Mouse (Mus musculus) megakaryocyte progenitor cell, adult 5-6 weeks (primary cell): ENCODE measurements around the gene Syce3. TPM values are rescaled to one million over a fixed set of nuclear protein-coding genes. Genes with fewer than 3 reads are reported as not detected.

Source experiments
- ATAC-seq: replicated peaks from 2 replicates; pipeline ENCODE4 v1.8.0; 2016; ENCODE audit warnings: mild to moderate bottlenecking, moderate TSS enrichment, inconsistent platforms; ENCODE audit not compliant: poor library complexity
- total RNA-seq, 2 experiments: library from RNA; stranded (forward) in 1 of 2; stranded (reverse) in 1 of 2; fragments of 157-497, 149-512 nt in 1 of 2; fragments of 200-1000 nt in 1 of 2; gene quantifications; 2 replicates each; pipeline versions ENCODE4 v1.2.3 to v1.2.4; 2015 to 2017

Syce3 gene
- total RNA-seq, 2 experiments from 2014 or later = not detected

DNA sequence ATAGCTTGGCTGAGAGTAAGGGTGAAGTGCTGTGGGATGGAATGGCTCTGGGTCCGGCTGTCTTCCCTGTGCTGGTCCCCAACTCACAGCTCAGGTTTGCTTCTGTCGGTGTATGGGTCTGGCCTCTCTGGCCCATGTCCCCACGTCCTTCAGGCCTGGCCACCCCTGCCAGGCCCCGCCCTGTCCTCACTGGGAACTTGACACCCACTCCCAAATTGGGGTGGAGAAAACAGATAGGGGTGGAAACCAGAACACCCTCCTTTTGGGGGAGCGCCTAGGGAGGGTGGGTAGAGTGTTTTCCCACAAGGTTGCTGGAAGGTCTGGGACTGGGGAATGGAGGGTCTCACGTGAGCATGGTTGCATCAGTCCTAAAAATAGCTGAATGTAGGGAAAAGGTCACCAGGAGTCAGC lies 15.4 kb upstream of the Syce3 start, which contains the start of gene Cpt1b:
TSS of gene Cpt1b (minus strand) at position 153 of the 411 bp plus-strand sequence.
- ATAC-seq = no peak

DNA sequence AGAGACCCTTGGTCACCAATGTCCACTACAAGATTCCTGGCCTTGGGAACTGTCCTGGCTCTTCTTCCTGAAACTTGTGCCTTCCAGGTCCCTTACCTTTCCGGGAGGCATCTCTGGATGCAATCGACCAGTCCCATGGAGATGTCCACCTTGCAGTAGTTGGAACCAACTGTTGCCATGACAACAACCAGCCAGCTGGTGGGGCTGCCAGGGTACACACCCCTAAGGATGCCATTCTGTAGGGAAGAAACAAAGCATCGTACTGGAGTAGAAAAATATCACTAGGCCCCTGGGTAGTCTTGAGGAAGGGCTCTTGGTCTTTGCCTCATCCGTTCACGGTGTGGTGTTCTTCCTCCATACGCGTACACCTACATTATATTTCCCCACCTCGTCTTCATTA lies 14.3 kb upstream of the Syce3 start:
- no peak for ATAC-seq

DNA sequence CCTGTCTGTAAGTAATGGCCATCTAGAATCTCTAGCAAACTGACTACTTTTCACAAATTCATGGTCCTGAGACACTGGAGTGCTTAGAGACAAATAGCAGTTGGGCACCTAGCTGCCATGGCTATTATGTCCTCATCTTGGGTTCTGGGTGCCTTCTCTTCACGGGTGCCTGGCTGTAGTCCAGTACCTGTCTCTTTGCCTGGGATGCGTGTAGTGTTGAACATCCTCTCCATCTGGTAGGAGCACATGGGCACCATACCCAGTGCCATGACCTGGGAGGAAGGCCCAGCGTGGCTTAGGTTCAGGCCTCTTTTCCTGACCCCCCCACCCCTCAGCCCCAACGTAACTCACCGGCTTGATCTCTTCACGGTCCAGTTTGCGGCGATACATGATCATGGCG lies 11.6 kb upstream of the Syce3 start:
- no peak for ATAC-seq

DNA sequence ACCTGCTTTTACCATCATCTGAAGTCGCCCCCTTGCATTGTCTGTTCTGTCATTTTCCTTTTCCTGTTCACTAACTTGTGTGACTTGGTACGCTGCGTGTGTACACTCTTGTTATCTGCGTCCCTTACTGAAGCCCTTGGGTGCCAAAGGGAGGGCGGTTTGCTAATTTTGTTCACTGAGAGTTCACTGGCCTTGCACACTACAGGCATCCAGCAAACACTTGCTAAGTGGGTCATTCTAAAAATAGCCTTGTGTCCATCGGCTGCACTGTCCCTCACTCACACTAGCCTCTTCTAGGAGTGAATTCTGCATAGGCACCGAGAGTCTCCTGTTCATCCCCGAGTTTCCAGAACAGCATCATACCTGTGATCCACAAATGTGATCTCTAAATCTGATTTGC lies 5.0 kb upstream of the Syce3 start:
- no peak for ATAC-seq

DNA sequence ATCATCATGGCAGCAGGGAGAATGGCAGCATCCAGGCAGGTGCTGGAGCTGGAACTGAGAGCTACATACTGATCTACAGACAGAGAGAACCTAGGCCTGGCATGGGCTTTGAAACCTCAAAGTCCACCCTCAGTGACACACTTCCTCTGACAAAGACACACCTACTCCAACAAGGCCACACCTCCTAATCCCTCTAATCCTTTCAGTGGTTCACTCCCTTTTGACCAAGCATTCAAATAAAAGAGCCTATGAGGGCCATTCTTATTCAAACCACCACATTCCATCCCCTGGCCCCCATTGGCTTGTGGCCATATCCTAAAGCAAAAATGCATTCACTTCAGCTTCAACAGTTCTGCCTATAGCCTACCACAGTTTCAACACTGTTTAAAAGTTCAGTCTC lies 3.6 kb downstream of the Syce3 start:
- no peak for ATAC-seq

DNA sequence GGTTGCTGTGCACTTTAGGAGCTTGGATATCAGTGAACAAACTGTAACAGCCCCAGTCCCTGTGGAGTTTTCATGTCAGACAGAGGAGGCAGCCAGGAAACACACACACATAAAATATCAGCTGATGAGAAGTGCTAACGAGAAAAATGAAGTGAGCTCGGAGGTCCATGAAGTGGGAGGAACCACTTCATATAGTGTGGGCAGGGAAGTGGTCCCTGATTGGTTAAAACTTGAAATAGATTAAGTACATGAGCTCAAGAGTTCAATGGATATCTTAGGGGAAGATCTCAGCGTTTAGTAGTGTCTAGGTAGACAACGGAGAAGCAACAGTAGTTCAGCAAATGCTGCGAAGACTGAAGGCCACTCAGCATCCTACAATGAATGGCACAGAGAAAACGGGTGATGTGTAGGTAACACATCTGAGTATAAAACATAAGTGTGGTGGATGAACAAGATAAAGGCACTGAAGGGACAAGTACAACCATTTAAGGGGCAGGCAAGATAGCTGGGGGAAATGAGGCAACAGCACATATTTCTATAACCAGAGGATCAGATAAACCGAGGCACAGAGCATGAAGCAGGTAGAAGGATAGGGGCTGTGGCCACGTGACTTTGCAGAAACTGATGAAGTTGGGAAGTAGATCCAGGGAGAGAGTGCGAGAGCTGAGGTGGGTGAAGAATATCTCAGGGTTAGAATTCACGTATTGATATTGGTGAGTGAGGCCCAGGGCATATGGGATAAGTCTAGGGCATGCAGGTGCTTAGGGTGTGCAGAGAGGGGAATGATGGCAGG lies 5.3 kb downstream of the Syce3 start:
- ATAC-seq = no peak

DNA sequence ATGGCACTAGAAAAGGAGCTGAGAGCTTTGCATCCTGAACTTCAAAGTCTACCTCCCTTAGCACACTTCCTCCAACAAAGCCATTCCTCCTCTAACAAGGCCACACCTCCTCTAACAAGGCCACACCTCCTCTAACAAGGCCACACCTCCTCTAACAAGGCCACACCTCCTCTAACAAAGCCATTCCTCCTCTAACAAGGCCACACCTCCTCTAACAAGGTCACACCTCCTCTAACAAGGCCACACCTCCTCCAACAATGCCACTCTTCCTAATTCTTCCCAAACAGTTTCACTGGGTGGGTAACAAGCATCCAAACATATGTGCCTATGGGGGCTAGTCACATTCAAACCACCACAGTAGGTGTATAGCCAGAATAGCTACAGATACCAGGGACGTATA lies 7.8 kb downstream of the Syce3 start:
- ATAC-seq = no peak

DNA sequence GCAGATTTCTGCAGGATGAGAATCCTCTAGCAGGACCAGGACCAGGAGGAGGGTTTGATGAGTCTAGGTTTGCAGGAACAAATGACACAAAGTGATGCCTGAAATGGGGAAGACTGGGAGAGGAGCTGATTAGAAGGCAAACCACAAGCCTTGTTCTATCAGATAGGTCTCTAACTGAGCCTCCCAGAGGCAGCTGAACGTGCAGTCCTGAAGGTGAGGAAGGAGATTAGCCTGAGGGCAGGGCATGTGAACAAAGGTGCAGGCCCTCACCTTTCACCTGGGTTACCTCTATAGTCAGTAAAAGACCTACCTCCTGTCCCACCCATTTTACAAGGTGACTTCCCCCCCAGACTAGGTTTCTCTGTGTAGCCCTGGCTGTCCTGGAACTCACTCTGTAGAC lies 10.6 kb downstream of the Syce3 start:
- ATAC-seq = no peak

DNA sequence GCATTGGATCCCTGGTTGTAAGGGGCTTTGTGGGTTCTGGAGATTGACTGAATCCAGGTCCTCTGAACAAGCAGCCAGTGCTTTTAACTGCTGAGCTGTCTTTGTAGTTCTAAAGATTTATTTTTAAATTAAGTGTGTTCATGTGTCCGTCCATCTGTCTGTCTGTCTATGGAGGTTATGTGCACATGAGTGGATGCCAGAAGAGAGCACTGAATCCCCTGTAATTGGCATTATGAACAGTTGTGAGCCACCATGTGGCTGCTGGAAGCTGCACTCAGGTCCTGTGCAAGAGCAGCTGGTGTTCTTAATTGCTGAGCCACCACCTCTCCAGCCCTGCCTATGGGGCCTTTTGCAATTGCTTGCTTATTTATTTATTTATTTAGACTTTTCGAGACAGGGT lies 12.2 kb downstream of the Syce3 start:
- no peak for ATAC-seq

DNA sequence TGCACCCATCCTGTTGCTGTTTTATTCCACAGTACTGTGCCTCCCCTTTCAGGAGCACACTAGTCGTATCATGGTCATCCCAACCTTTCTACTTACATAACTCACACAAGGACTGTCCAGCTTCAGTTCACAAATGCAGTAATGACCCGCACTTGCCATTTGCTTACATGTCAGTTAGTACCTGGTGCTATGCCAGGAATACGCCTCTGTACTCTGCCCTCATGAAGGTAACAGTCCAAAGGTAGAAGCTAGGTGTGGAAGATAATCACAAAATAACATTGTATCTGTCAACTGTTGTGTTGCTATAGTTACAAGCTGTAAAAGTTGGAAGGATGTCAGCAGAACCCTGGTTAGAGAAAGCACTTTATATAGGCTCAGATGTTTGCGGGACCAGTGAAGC lies 13.4 kb downstream of the Syce3 start:
- no peak for ATAC-seq

DNA sequence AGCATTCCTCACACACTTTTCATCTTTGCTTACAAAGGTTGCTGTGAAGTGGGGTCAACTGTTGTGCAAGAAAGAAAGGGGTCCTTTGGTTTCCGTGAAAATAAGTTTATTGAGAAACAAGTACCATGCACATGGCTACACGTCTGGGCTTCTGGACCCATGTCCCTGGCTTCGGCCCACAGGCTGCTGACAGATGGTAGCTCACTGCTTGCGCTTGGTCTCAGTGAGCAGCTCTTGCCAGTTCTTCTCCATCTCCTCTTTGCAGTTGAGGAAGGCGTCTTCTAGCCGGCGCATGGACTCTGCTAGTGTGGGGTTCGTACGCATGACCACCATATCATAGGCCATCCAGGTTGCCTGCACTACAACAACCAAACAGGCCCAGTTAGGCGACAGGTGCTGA lies 20.2 kb downstream of the Syce3 start:
- ATAC-seq = no peak

DNA sequence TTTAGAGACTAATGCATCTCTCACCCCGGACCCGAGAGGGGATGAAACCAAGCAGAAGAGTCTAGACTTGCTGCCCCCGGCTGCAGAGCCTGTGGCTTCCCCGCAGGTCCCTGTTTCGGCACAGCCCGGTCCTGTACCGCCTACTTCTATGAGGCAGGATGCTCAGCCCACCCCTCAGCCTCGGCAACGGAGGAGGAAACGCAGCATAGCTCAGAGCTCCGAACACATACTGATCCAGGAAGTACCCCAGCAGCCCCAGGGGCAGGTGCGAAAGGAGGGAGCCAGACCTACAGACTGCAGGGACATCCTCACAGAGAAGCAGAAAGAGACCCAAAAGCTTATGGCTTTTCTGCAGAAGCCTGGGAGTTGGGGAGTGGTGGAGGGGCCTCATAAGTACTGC lies 23.2 kb downstream of the Syce3 start:
- peak; percentile 36 for ATAC-seq

DNA sequence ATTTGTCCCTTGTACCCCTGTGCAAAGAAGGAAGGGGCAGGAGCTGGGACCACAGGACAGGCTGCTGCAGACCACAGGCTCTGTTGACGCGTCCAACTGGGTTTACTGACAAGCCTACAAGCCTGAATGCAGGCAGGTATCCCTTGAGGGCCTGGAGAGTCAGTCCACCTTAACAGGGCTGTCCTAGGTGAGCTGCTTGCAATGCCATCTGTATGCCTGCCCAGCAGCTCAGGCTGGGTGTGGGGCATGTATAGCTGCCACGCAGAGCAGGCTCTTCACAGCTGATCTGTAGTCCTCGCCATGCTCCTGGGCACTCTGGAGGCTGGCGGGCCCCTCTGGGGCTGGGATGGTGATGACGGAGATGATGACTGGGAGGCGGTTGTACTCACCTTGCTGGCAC lies 25.7 kb downstream of the Syce3 start, which contains the start of gene Klhdc7b:
TSS of gene Klhdc7b (plus strand) at position 301 of the 400 bp plus-strand sequence.
- ATAC-seq = no peak

DNA sequence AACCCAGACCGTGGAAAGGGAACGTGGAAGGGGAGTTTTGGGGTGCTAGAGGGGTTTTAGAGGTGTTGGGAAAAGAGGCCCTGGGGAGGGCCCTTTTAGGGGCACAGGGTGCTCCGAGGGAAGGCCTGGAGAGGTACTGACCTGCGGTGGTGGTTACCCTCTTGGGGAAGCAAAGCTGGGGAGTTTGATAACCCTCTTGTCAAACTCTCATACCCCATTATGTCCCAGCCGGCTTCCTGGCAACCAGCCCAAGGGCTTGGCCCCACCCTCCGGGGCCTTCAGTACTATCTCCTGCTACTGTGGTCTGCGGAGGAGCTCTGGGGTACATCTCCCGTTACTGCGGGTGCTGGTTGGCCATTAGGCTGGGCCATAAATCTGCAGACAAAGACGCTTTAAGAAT lies 30.9 kb downstream of the Syce3 start:
- peak; percentile 73 for ATAC-seq

DNA sequence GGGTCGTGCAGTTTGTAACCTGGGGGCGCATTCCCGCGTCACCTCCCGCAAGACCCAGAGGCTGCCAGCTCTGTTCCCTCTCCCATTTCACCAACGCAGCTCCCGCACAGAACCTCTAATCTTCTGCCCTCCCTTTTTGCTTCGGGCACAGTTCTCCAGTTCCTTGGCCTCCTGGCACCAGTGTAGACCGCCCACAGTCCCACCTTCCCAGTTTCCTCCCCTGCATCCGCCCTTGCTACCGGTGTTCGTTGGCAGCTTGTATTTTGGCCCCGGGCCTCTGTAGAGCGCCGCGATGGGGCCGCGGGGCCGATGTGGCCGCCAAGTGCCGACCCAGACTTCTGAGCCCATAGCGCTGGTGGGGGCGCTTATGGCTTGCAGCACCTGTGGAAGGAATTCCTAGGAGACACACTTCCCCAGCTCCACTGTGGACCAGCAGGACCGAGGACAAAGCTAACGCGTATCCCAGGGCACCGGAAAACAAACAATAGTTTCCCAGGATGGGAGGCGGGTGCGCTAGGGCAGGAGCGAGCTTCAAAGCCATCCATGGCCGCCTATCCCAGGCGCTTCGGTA lies 31.4 kb downstream of the Syce3 start, which contains the start of gene Odf3b:
TSS of gene Odf3b (minus strand) at position 452 of the 571 bp plus-strand sequence.
- ATAC-seq = peak; percentile 22

DNA sequence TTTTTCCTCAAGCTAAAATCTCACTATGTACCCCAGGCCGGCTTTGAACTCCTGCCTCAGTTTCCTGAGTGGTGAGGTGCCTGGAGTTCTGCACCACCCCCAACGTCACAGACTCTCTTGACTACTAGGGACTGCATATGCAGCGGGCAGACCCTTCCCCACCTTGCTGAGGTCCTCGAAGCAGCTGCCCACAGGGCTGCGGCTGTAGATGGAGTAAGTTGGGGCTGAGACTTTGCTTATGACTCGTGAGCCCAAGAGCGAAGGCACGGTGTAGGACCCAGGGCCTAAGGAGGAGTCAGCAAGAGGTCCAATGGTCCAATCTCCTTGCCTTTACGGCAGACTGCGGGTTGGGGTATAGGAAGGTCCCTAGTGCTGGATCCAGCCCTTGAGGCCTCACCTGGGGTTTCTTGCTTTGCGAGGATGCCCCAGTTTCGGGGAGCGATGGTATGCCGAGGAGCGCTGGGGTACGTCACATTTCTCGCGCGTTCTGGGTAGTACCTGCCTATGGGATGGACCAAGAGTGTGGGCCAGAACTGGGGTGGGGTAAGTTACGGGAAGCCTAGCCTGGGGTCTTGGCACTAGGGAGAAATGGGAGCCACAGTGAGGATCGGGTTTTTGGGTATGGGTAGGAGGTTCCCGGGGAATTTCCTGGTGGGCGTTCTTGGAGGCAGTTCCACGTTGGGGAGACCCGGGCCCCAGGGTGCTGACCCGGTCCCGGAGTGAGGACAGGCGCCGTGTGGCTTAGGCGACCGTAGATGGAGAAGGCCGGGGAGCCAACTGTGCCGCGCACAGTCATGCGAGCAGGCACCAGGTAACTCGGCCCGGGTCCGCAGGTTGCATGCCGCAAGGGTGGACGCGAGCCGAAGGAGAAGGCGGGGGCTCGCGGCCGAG lies 32.1 kb downstream of the Syce3 start:
- ATAC-seq = peak; percentile 5

DNA sequence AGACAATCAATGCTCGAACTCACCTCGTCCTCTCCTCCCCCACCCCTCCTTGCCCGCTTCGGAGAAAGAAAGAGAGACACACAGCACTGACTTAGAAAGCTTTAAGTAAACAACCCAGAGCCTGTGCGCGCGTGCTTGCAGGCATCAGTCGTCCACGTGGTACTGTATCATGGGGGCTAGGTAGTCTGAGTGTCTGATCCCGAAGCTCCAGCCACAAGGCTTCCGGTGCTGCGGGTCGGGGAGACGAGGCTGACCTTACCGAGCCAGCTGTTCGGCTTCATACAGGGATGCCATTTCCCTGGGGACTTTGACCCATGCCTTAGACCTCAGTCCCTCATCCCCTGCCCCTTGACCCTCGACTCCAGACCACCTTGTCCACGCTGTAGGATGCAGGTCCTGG lies 32.9 kb downstream of the Syce3 start:
- no peak for ATAC-seq

DNA sequence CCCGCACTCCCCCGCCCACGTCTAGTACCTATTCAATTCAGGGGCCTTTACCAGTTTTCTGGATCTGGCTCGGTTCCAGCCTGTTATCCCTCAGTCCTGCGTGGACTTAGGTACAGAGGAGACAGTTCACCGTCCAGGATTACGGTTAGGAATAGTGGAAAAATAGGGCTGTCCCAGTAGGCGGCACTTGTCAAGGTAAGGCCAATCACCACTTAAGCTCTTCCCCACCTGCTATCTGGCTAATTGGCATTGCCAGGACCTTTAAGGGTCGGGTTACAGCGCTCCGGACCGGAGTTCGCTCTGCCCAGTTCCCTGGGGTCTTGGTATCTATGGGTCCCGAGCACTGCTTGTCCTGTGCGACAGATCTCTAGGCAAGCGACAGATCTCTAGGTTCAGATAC lies 33.3 kb downstream of the Syce3 start, which contains the start of gene Tymp:
TSS of gene Tymp (minus strand) at position 83 of the 400 bp plus-strand sequence.
- ATAC-seq = no peak

DNA sequence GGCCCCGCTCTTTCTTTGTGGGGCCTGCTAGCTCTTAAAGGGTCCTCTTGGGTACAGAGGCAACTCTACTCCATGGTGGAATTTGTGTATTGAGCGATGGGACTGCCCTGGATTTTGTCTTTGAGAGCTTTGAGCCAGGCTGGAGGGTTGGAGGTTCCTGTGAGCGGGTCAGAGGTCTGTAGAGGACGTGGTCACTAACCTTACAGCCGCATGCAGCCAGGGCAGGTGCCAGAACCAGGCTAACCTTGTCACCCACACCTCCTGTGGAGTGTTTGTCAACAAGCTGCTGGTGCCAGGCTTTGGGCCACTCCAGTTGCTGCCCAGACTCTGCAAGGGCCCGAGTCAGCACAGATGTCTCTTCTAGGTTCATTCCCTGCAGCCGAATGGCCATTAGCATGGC lies 34.3 kb downstream of the Syce3 start:
- ATAC-seq = no peak

DNA sequence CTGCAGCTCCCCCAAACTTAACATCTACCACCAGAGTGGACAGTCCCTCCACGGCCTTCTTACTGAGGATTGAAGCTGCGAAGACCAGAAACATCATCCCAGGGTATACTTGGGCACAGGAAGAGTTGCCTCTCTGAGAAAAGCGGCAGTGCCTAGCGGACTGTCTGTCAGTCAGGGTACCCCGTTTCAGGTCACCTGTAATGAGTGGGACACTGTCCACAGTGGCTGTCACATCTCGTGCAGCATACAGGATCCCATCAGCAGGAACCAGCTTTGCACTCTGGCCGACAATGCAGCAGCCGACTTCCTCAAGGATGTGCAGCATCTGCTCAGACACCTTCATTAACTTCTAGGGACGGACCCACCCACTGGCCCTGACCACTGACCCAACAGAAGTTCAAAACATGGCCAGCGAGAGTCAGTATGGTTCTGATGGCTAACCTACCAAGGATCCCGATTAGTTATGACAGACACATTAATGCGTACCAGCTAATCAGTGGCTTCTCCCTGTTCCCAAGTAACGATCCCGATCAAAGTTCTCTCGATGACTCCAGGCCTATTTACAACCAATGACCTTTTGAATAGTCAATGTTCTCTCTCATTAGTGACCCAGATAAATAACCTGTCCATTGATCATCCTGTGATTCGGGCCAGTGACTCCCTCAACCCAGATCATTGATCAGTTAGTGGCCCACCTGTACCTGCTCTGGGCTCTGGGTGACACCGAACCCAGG lies 35.3 kb downstream of the Syce3 start:
- no peak for ATAC-seq

DNA sequence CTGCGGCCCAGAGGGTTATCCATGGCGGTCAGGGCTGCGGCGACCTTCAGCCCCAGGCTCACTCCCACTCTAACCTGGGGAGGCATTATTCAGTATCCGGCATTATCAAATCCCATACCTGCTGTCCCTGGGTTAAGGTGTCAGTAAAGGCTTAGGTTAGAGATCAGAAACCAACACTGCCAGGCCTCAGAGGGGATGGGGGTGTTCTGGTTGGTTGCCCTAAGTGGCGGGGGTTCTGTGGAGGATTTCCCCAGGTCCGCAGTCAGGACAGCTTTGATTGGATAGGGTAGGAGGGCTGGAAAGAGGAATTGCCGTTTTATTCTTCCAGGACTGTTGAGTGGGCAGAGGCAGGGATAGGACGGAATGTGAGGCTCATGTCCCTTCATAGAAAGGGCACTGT lies 36.0 kb downstream of the Syce3 start:
- ATAC-seq = no peak
